Mouse (Mus musculus) embryonic facial prominence, embryonic 13.5 days (tissue): ENCODE results near the gene Rbm47. TPM values are rescaled to one million over a fixed set of nuclear protein-coding genes. Genes with fewer than 3 reads are reported as not detected.

Experiments used
- ATAC-seq: fragments of 200-750 bp; cut with Nextera tagmentation; 2 replicates; pipeline ENCODE4 v1.8.0; 2017; ENCODE audit warnings: low read depth; ENCODE audit not compliant: insufficient number of reproducible peaks, insufficient read depth, low FRiP score, low TSS enrichment
- H3K27ac ChIP-seq: fragments of 300-500 bp; sonication (generic); 2 replicates; pipeline ENCODE4 v1.5.1; 2015; ENCODE audit warnings: moderate library complexity, mild to moderate bottlenecking, inconsistent platforms
- H3K27me3 ChIP-seq: fragments of 300-500 bp; sonication (generic); 2 replicates; pipeline ENCODE4 v1.6.1; 2015; ENCODE audit warnings: mild to moderate bottlenecking, inconsistent platforms
- H3K36me3 ChIP-seq: fragments of 300-500 bp; sonication (generic); 2 replicates; pipeline ENCODE4 v1.6.1; 2015; ENCODE audit warnings: mild to moderate bottlenecking, inconsistent platforms
- H3K4me1 ChIP-seq: fragments of 300-500 bp; sonication (generic); 2 replicates; pipeline ENCODE4 v1.6.1; 2015; ENCODE audit warnings: inconsistent platforms
- H3K4me2 ChIP-seq: fragments of 300-500 bp; sonication (generic); 2 replicates; pipeline ENCODE4 v1.6.1; 2015; ENCODE audit warnings: moderate library complexity, mild to moderate bottlenecking, inconsistent platforms
- H3K4me3 ChIP-seq: fragments of 300-500 bp; sonication (generic); 2 replicates; pipeline ENCODE4 v1.5.1; 2015; ENCODE audit warnings: mild to moderate bottlenecking, inconsistent platforms
- H3K9ac ChIP-seq: fragments of 300-500 bp; sonication (generic); 2 replicates; pipeline ENCODE4 v1.6.1; 2015; ENCODE audit warnings: mild to moderate bottlenecking, inconsistent platforms
- H3K9me3 ChIP-seq: fragments of 300-500 bp; sonication (generic); 2 replicates; pipeline ENCODE4 v1.6.1; 2016; ENCODE audit warnings: inconsistent platforms
- WGBS: fragments of 180-500 bp; shearing (Covaris S2); methylation state at CpG from one replicate; pipeline ENCODE4 v1.1.7; 2015; ENCODE audit warnings: mixed read lengths; 5-methylcytosine and 5-hydroxymethylcytosine counted together
- polyA plus RNA-seq: library from polyadenylated mRNA; unstranded; fragments of >200 nt; fragmentation: Nextera tagmentation; extraction: Ambion mirVana; gene quantifications from 2 replicates; pipeline ENCODE4 v1.2.1, GENCODE M21; 2015

The Rbm47 gene
- polyA plus RNA-seq, 1 experiment from 2014 or later: 6.8 TPM

GRCm38 (mm10) chr5:66056680-66057079 is 116.2 kb downstream of the Rbm47 start:
- no peak overlapping the region for H3K27ac ChIP-seq
- peaks cover 4% of the 10 kb centered on the region; the same call in 1 of the 2 replicates for H3K4me1 ChIP-seq
- H3K27me3 ChIP-seq: no peaks in the 10 kb centered on the region
- H3K4me3 ChIP-seq: no peak overlapping the region
- no peak overlapping the region for H3K4me2 ChIP-seq
- WGBS: 80% methylated on average over 4 of the region's 4 CpGs
- no peak for ATAC-seq
- H3K9ac ChIP-seq: no peak overlapping the region
- H3K9me3 ChIP-seq: no peaks in the 10 kb centered on the region
- H3K36me3 ChIP-seq: no peaks in the 10 kb centered on the region

GRCm38 (mm10) chr5:66054394-66054793 is 118.5 kb downstream of the Rbm47 start:
- H3K36me3 ChIP-seq: no peaks in the 10 kb centered on the region
- H3K9me3 ChIP-seq: no peaks in the 10 kb centered on the region
- H3K27me3 ChIP-seq: no peaks in the 10 kb centered on the region
- H3K4me1 ChIP-seq: peaks cover 4% of the 10 kb centered on the region; the same call in 1 of the 2 replicates
- H3K4me2 ChIP-seq: no peak overlapping the region
- H3K27ac ChIP-seq: no peak overlapping the region
- no peak for ATAC-seq
- no peak overlapping the region for H3K9ac ChIP-seq
- H3K4me3 ChIP-seq: no peak overlapping the region
- 22% methylated on average over 9 of the region's 9 CpGs for WGBS

- Histone ChIP-seq H3K4me1 (peaks cover 4% of the 10 kb centered on the region; the same call in 1 of the 2 replicates), H3K4me3 (no peak overlapping the region), H3K27ac (no peak overlapping the region), H3K4me2 (no peak overlapping the region), H3K9me3 (no peaks in the 10 kb centered on the region), H3K36me3 (no peaks in the 10 kb centered on the region), H3K9ac (no peak overlapping the region), H3K27me3 (no peaks in the 10 kb centered on the region)
- ATAC-seq: no peak
- 83% methylated on average over 20 of the region's 20 CpGs for WGBS
Measured at GRCm38 (mm10) chr5:66052777-66053548, 120.0 kb downstream of the Rbm47 start.

GRCm38 (mm10) chr5:66050841-66051240 is 122.1 kb downstream of the Rbm47 start:
- WGBS: 86% methylated on average over 5 of the region's 5 CpGs

GRCm38 (mm10) chr5:66046356-66046755 is 126.6 kb downstream of the Rbm47 start:
- 83% methylated on average over 3 of the region's 3 CpGs for WGBS
- H3K9me3 ChIP-seq: no peaks in the 10 kb centered on the region
- no peak for ATAC-seq

More at GRCm38 (mm10) chr5:66050841-66051240, 122.1 kb downstream of the Rbm47 start:
- H3K36me3 ChIP-seq: no peaks in the 10 kb centered on the region
- no peak overlapping the region for H3K9ac ChIP-seq
- no peak overlapping the region for H3K27ac ChIP-seq
- H3K4me1 ChIP-seq: peaks cover 4% of the 10 kb centered on the region; the same call in 1 of the 2 replicates
- H3K4me3 ChIP-seq: no peak overlapping the region
- ATAC-seq: no peak
- H3K27me3 ChIP-seq: no peaks in the 10 kb centered on the region
- H3K9me3 ChIP-seq: no peaks in the 10 kb centered on the region
- no peak overlapping the region for H3K4me2 ChIP-seq

GRCm38 (mm10) chr5:66043897-66044296 is 129.0 kb downstream of the Rbm47 start:
- Histone ChIP-seq H3K9me3 (no peaks in the 10 kb centered on the region), H3K27ac (no peak overlapping the region), H3K4me3 (no peak overlapping the region), H3K4me2 (no peak overlapping the region), H3K27me3 (no peaks in the 10 kb centered on the region), H3K4me1 (no peaks in the 10 kb centered on the region), H3K9ac (no peak overlapping the region), H3K36me3 (no peaks in the 10 kb centered on the region)
- WGBS: 66% methylated on average over 3 of the region's 3 CpGs
- no peak for ATAC-seq

More at GRCm38 (mm10) chr5:66046356-66046755, 126.6 kb downstream of the Rbm47 start:
- Histone ChIP-seq H3K27me3 (no peaks in the 10 kb centered on the region), H3K36me3 (no peaks in the 10 kb centered on the region), H3K4me3 (no peak overlapping the region), H3K9ac (no peak overlapping the region), H3K4me1 (no peaks in the 10 kb centered on the region), H3K4me2 (no peak overlapping the region), H3K27ac (no peak overlapping the region)

GRCm38 (mm10) chr5:66042651-66043340 is 130.1 kb downstream of the Rbm47 start:
- Histone ChIP-seq H3K4me1 (no peaks in the 10 kb centered on the region), H3K4me3 (no peak overlapping the region), H3K36me3 (no peaks in the 10 kb centered on the region), H3K27ac (no peak overlapping the region), H3K9ac (no peak overlapping the region), H3K27me3 (no peaks in the 10 kb centered on the region), H3K9me3 (no peaks in the 10 kb centered on the region), H3K4me2 (no peak overlapping the region)
- 59% methylated on average over 10 of the region's 10 CpGs for WGBS
- no peak for ATAC-seq

GRCm38 (mm10) chr5:66040744-66041279 is 132.1 kb downstream of the Rbm47 start:
- H3K4me1 ChIP-seq: 0 out of 2 replicates have a peak, but pooled peaks cover 3% of the 10 kb centered on the region
- no peak for ATAC-seq
- H3K36me3 ChIP-seq: no peaks in the 10 kb centered on the region
- H3K27me3 ChIP-seq: no peaks in the 10 kb centered on the region
- no peak overlapping the region for H3K9ac ChIP-seq
- no peak overlapping the region for H3K4me3 ChIP-seq
- H3K4me2 ChIP-seq: no peak overlapping the region
- 77% methylated on average over 7 of the region's 7 CpGs for WGBS
- H3K9me3 ChIP-seq: no peaks in the 10 kb centered on the region
- H3K27ac ChIP-seq: no peak overlapping the region

GRCm38 (mm10) chr5:66039813-66040212 is 133.1 kb downstream of the Rbm47 start:
- no peak overlapping the region for H3K4me2 ChIP-seq
- H3K4me3 ChIP-seq: no peak overlapping the region

GRCm38 (mm10) chr5:66037066-66037465 is 135.9 kb downstream of the Rbm47 start:
- H3K27me3 ChIP-seq: no peaks in the 10 kb centered on the region
- WGBS: 70% methylated on average over 6 of the region's 6 CpGs
- no peak overlapping the region for H3K4me3 ChIP-seq
- no peak overlapping the region for H3K9ac ChIP-seq
- H3K4me1 ChIP-seq: peaks cover 11% of the 10 kb centered on the region
- H3K9me3 ChIP-seq: no peaks in the 10 kb centered on the region
- no peak overlapping the region for H3K27ac ChIP-seq
- ATAC-seq: no peak
- H3K36me3 ChIP-seq: no peaks in the 10 kb centered on the region
- H3K4me2 ChIP-seq: no peak overlapping the region

More at GRCm38 (mm10) chr5:66039813-66040212, 133.1 kb downstream of the Rbm47 start:
- Histone ChIP-seq H3K27me3 (no peaks in the 10 kb centered on the region), H3K9ac (no peak overlapping the region), H3K27ac (no peak overlapping the region), H3K4me1 (0 out of 2 replicates have a peak, but pooled peaks cover 4% of the 10 kb centered on the region), H3K9me3 (no peaks in the 10 kb centered on the region), H3K36me3 (no peaks in the 10 kb centered on the region)
- WGBS: 82% methylated on average over 2 of the region's 2 CpGs
- no peak for ATAC-seq

GRCm38 (mm10) chr5:66036440-66037054 is 136.4 kb downstream of the Rbm47 start:
- H3K27ac ChIP-seq: no peak overlapping the region

More at GRCm38 (mm10) chr5:66036440-66037054, 136.4 kb downstream of the Rbm47 start:
- 40% methylated on average over 7 of the region's 7 CpGs for WGBS
- Histone ChIP-seq H3K4me2 (no peak overlapping the region), H3K4me3 (no peak overlapping the region), H3K36me3 (no peaks in the 10 kb centered on the region), H3K4me1 (peaks cover 11% of the 10 kb centered on the region), H3K9me3 (no peaks in the 10 kb centered on the region), H3K9ac (no peak overlapping the region), H3K27me3 (no peaks in the 10 kb centered on the region)
- no peak for ATAC-seq
